Mouse (Mus musculus) effector memory CD4-positive, alpha-beta T cell, adult 7 months (primary cell): ENCODE results near the gene Rnf167. TPM values are rescaled to one million over a fixed set of nuclear protein-coding genes. Genes with fewer than 3 reads are reported as not detected.

Source experiments
- polyA plus RNA-seq: library from polyadenylated mRNA; unstranded; fragments of 100-300 nt; shearing (Covaris generic); gene quantifications from one replicate; pipeline ENCODE4 v1.2.1, GENCODE M21; 2017

The Rnf167 gene
- polyA plus RNA-seq, result 286 TPM

GRCm38 (mm10) chr11:70646691-70647650 lies at the start of gene Rnf167, which contains the start of gene Slc25a11:
Rnf167 (plus strand) TSS chr11:70647235.
Slc25a11 (minus strand) TSS chr11:70647479.

DNA sequence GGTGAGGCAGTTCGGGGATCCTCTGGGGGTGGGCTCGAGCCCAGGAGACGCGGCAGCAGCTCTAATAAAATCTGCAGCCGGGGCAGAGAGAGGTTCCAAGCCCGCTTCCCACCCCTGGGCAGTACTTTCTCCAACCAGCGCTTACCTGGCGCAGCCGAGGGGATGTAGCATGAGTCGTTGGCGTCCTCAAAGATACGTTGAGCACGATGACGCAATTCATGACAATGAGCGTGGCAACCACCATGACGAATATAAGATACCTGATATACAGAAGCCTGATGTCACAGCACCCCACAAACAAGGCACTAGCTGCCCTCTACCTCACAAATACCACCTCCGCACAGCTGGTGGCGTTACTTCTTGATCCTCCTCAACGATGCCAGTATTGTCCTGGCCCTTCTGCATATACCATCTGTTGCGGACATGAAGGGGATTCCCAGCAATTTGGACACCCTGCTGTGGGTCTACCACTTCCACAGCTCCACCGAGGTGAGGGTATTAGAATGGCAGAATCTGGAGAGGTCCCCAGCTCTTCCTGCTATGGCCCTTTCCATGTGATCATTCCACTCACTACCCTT lies 31.4 kb upstream of the Rnf167 start, which contains the start of gene 4930544D05Rik:
4930544D05Rik (plus strand) TSS at position 333 of the 578 bp plus-strand sequence.

DNA sequence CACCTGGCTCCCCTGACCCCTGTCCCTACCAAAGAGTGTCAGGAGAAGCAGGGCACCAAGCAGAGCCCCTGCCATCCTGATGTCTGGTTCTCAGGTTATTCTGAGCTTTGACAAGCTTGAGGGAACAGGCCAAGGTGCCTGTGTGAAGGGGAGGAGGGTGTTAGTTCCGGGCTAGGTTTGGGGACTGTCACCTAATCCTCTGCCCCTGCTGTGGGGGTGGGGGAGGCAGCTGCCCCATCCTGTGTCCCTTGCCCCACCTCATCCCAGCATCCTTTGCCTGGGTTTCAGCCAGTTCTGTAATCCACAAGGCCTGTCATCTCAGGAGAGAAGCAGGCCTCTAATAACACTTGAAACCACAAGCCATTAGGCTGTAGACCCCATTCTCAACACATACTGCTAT lies 27.9 kb upstream of the Rnf167 start, which contains the start of gene Chrne:
Chrne (minus strand) TSS at position 116 of the 400 bp plus-strand sequence.

GRCm38 (mm10) chr11:70638714-70639278 lies 8.2 kb upstream of the Rnf167 start, which contains the start of gene Gp1ba:
Gp1ba (plus strand) TSS chr11:70639122.

DNA sequence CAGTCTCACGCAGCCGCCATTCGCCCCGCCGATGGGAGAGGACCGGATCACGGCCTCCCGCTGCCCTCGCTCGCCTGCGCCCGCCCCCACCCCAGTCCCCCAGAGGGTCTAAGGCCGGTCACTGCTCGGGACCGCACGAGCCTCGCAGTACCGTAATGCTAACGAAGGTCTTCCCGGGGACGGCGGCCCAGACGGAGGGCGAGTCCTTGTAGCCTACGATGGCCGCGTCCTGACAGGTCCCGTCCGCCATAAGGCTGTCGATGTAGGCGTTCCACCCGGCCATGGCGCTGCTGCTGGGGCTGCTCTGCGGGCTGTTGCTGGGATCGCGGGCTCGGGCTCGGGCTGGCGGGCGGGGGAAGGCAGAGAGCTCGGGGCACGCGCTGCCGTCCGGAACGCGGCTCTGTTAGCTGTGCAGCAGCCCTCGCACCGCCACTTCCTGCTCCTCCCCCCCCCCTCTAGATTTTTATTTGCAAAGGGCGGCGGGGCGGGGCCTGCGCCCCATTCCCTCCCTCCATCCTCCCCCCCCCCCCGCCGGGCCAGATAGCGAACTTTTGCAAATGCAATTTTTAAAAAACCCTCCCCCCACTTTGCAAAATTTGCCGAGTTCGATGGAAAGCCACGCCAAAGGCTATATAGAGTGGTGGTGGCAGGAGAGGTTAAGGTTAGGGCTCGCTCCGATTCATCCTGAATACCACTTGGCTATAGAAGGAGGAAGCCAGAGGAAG lies 7.3 kb downstream of the Rnf167 start, which contains the start of gene Pfn1:
Pfn1 (minus strand) TSS at position 447 of the 725 bp plus-strand sequence.

GRCm38 (mm10) chr11:70656964-70657363 lies 9.9 kb downstream of the Rnf167 start, which contains the start of gene Eno3:
Eno3 (plus strand) TSS chr11:70657202.

GRCm38 (mm10) chr11:70668771-70669505 lies 21.9 kb downstream of the Rnf167 start, which contains the start of gene Spag7:
Spag7 (minus strand) TSS chr11:70669416.

GRCm38 (mm10) chr11:70687601-70688199 lies 40.7 kb downstream of the Rnf167 start, which contains the start of gene Camta2:
Camta2 (minus strand) TSS chr11:70688105.

DNA sequence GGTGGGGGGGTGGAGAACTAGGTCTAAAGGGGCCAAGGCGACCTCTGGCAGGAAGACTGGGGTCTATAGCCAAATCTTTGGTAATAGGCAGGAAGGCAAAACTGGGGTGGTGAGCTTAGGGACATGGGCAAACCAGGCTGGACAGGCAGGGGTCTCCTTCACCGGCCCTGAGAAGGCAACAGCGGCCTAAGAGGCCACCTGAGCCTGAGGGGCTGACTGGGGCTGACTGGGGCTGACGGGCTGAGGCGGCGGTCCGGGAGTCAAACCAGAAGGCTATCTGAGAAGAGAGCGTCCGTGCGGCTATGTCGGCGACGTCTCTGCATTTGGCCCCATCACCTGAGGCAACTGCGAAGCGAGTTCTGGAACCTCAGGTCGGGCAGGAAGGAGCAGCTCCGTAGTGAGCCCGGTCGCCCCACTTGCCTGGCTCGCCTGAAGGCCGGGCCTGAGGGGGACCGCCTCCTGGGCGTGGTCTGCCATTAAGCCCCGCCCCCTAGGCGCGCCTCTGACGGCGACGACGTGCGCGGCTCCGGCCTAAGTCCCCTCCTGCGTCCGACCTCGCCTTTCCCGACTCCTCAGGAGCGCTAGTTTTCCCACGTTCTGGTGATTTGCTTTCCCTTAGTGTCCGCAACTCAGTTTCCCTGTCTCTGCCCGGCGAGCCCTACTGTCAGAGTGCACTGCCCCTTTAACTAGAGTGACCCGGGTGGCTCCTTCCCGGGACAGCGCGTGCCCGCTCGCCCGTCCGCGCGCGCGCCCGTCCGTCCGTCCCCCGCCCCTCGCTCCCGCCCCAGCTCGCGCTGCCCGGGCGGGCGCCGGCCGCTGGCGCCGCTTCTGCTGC lies 52.9 kb downstream of the Rnf167 start, which contains the start of the genes Inca1 and Kif1c:
Inca1 (minus strand) TSS at position 434 of the 835 bp plus-strand sequence.
Kif1c (plus strand) TSS at position 827 of the 835 bp plus-strand sequence.

Other genes with a start within 250 kb of the Rnf167 start
- gene Pelp1, start 237.2 kb upstream of the Rnf167 start, polyA plus RNA-seq, result 9.9 TPM
- 172 TPM for gene Arrb2, start 214.6 kb upstream of the Rnf167 start, polyA plus RNA-seq
- gene Med11, start 195.3 kb upstream of the Rnf167 start, polyA plus RNA-seq, result 192 TPM
- 0.43 TPM for gene Zmynd15, start 187.8 kb upstream of the Rnf167 start, polyA plus RNA-seq
- 3.0 TPM for gene Cxcl16, start 187.3 kb upstream of the Rnf167 start, polyA plus RNA-seq
- gene Tm4sf5, start 142.0 kb upstream of the Rnf167 start, polyA plus RNA-seq, result 0.67 TPM
- not detected for gene Vmo1, start 132.6 kb upstream of the Rnf167 start, polyA plus RNA-seq
- not detected for gene Gltpd2, start 128.0 kb upstream of the Rnf167 start, polyA plus RNA-seq
- 301 TPM for gene Psmb6, start 121.9 kb upstream of the Rnf167 start, polyA plus RNA-seq
- not detected for gene Gm40193, start 114.3 kb upstream of the Rnf167 start, polyA plus RNA-seq
- gene Pld2, start 107.2 kb upstream of the Rnf167 start, polyA plus RNA-seq, result 12.7 TPM
- 24.3 TPM for gene Mink1, start 84.4 kb upstream of the Rnf167 start, polyA plus RNA-seq
- gene 4930544D05Rik, start 31.4 kb upstream of the Rnf167 start, polyA plus RNA-seq, result 1.5 TPM
- 10.7 TPM for gene Chrne, start 28.0 kb upstream of the Rnf167 start, polyA plus RNA-seq
- not detected for gene Gp1ba, start 8.1 kb upstream of the Rnf167 start, polyA plus RNA-seq
- gene Slc25a11, start 244 bp downstream of the Rnf167 start, polyA plus RNA-seq, result 71.3 TPM
- gene Pfn1, start 7.4 kb downstream of the Rnf167 start, polyA plus RNA-seq, result 2,639 TPM
- gene Eno3, start 10.0 kb downstream of the Rnf167 start, polyA plus RNA-seq, result 11.1 TPM
- 67.7 TPM for gene Spag7, start 22.2 kb downstream of the Rnf167 start, polyA plus RNA-seq
- 41.4 TPM for gene Camta2, start 40.9 kb downstream of the Rnf167 start, polyA plus RNA-seq
- gene Inca1, start 52.9 kb downstream of the Rnf167 start, polyA plus RNA-seq, result 0.35 TPM
- gene Kif1c, start 53.3 kb downstream of the Rnf167 start, polyA plus RNA-seq, result 1.4 TPM
- 4.1 TPM for gene Zfp3, start 117.0 kb downstream of the Rnf167 start, polyA plus RNA-seq
- gene Scimp, start 165.4 kb downstream of the Rnf167 start, polyA plus RNA-seq, result not detected
- gene Rabep1, start 197.5 kb downstream of the Rnf167 start, polyA plus RNA-seq, result 69.6 TPM